Mouse (Mus musculus) liver, adult 2 months (tissue): ENCODE results near the gene Tlx2.

Source experiments
- CTCF ChIP-seq: fragments of 200-500 bp; IDR thresholded peaks from 2 replicates; pipeline ENCODE4 v1.5.1; 2011; ENCODE audit warnings: low read depth, low read length, control low read depth
- POLR2A ChIP-seq: fragments of 200-500 bp; IDR thresholded peaks from 2 replicates; pipeline ENCODE4 v1.6.1; 2011; ENCODE audit warnings: low read length, control low read depth; ENCODE audit not compliant: insufficient read depth; ENCODE audit errors: extremely low read depth

GRCm38 (mm10) chr6:83020121-83020520 lies 50.0 kb downstream of the Tlx2 start:
- TF ChIP-seq CTCF: no peak
- TF ChIP-seq POLR2A: no peak
